12 mouse cellular contexts compared by ENCODE assay signal in the genomic region with DNA sequence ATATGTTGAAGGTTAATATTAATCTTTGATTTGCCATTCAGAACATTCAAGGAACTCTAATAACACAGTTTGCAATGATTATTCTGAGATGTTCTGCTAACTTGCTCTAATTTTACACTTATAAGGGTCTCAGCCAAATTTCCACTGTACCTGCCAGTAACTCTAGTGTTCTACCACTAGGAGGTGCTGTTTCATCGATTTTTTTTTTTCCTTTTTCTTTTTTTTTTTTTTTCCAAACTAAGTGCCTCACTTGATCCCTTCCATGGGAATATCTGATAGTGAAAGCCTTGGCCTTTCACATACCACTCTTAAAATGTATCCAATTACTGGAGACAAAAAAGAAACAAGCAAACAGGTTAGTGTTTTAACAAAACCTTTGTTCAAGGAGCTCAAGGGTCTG. TPM values are rescaled to one million over a fixed set of nuclear protein-coding genes. Genes with fewer than 3 reads are reported as not detected.
DNase-seq lines count a peak whose midpoint lies in the region; ATAC-seq and TF ChIP-seq lines count a peak whose summit lies in the region.
"Had no signal": no experiment of that assay in that cellular context is flagged by ENCODE, and none has a peak within 500 bp of the region (broad histone marks: within the 10 kb centered on the region; RNA-seq: fewer than 3 reads in every experiment).

No protein-coding gene starts in this region.

- TF ChIP-seq EP300 in CH12.LX (IDR thresholded peaks at IDR 0.05; ENCODE audit: low read length) = no peak

- no peak overlapping the region for H3K4me2 ChIP-seq in CH12.LX (ENCODE audit: insufficient read depth, low read depth, poor library complexity, severe bottlenecking)
- H3K4me2 ChIP-seq: forebrain, embryonic 15.5 days; limb, embryonic 15.5 days; stomach, embryonic 15.5 days had no signal

- H3K4me1 ChIP-seq in CH12.LX (ENCODE audit: control insufficient read depth in 1 of 2, insufficient read depth in 2 of 2) = peaks cover 0 to under 1% of the 10 kb centered on the region in 2 experiments; a peak in 1 of 4 replicates
- H3K4me1 ChIP-seq: forebrain, embryonic 15.5 days; midbrain, embryonic 10.5 days; stomach, embryonic 15.5 days had no signal

- H3K27me3 ChIP-seq in CH12.LX (replicated peaks) = no peaks in the 10 kb centered on the region
- H3K27me3 ChIP-seq: forebrain, embryonic 15.5 days; limb, embryonic 15.5 days; stomach, embryonic 15.5 days had no signal

- in situ Hi-C loops in CH12.LX (cut with MboI; ENCODE audit: low pct_ligation_motif_present, low pct_unique_long_range_greater_than_20kb, low sequenced_read_pairs) = loop anchor here (5.0 kb wide), 1 partner anchor 345 kb away; no protein-coding TSS in a partner anchor

- no peak for TF ChIP-seq POLR2A in CH12.LX (IDR thresholded peaks at IDR 0.05; ENCODE audit: low read depth, low read length)

- peak; percentile 77 for TF ChIP-seq RAD21 in CH12.LX (IDR thresholded peaks at IDR 0.05; ENCODE audit: low read depth, low read length)

- no peaks in the 10 kb centered on the region for H3K79me2 ChIP-seq in CH12.LX (replicated peaks; ENCODE audit: control insufficient read depth, extremely low read depth, insufficient read depth, poor library complexity, severe bottlenecking)

- DNase-seq in layer of hippocampus, adult 2 months (ENCODE audit: low spot score in 2 of 2) = no peak
- DNase-seq in layer of hippocampus, postnatal 25 days (ENCODE audit: extremely low spot score in 1 of 2, low spot score in 1 of 2) = no peak
- no peak for DNase-seq in CH12.LX (ENCODE audit: extremely low read depth)
- peak; percentile 7 for DNase-seq in Muller cell, postnatal 12 days (ENCODE audit: inconsistent ontology term)
- peak; percentile 14 for DNase-seq in fibroblast of lung, adult 2 months (ENCODE audit: low read depth)
- DNase-seq in frontal cortex, postnatal 25 days (ENCODE audit: low spot score in 2 of 2) = no peak
- DNase-seq in adrenal gland, postnatal 25 days = no peak

- H3K27ac ChIP-seq in layer of hippocampus, adult 2 months = no peak overlapping the region
- no peak overlapping the region for H3K27ac ChIP-seq in CH12.LX (ENCODE audit: insufficient read depth, low read depth)
- H3K27ac ChIP-seq: forebrain, embryonic 15.5 days; limb, embryonic 15.5 days; midbrain, embryonic 10.5 days; stomach, embryonic 15.5 days had no signal

- no peaks in the 10 kb centered on the region for H3K36me3 ChIP-seq in CH12.LX (replicated peaks in 1 of 2; ENCODE audit: control insufficient read depth in 1 of 2, insufficient read depth in 1 of 2, low read length in 1 of 2)
- H3K36me3 ChIP-seq: forebrain, embryonic 15.5 days; limb, embryonic 15.5 days; midbrain, embryonic 10.5 days; stomach, embryonic 15.5 days had no signal

- no peak overlapping the region for H3K9ac ChIP-seq in CH12.LX (ENCODE audit: insufficient read depth, low read depth)
- H3K9ac ChIP-seq: forebrain, embryonic 15.5 days; limb, embryonic 15.5 days; stomach, embryonic 15.5 days had no signal

- H3K9me3 ChIP-seq in CH12.LX (replicated peaks; ENCODE audit: low read length) = no peaks in the 10 kb centered on the region
- H3K9me3 ChIP-seq: forebrain, embryonic 15.5 days; limb, embryonic 15.5 days; midbrain, embryonic 10.5 days; stomach, embryonic 15.5 days had no signal

- TF ChIP-seq CTCF in layer of hippocampus, adult 2 months (conservative IDR thresholded peaks at IDR 0.05) = peak; percentile 92
- TF ChIP-seq CTCF in CH12.LX (conservative IDR thresholded peaks at IDR 0.05 in 1 of 2, IDR thresholded peaks at IDR 0.05 in 1 of 2; ENCODE audit: low read depth in 2 of 2, low read length in 2 of 2) = peak; percentile 71 to 81

- no peak overlapping the region for H3K4me3 ChIP-seq in layer of hippocampus, adult 2 months
- H3K4me3 ChIP-seq in CH12.LX (replicated peaks in 1 of 3; ENCODE audit: low read depth in 2 of 3, low read length in 2 of 3, poor library complexity in 1 of 3) = no peak overlapping the region
- H3K4me3 ChIP-seq: forebrain, embryonic 15.5 days; limb, embryonic 15.5 days; midbrain, embryonic 10.5 days; stomach, embryonic 15.5 days had no signal

- dilution Hi-C loops in CH12.LX (cut with MboI; ENCODE audit: extremely low pct_ligation_motif_present, extremely low pct_unique_long_range_greater_than_20kb, low sequenced_read_pairs) = no loop called here

- ATAC-seq in erythroblast, adult 5-6 weeks (replicated peaks; ENCODE audit: low FRiP score, poor library complexity, severe bottlenecking) = no peak
- ATAC-seq: forebrain, embryonic 15.5 days had no signal

TF ChIP-seq in CH12.LX, 34 proteins besides CTCF, POLR2A, EP300 and RAD21:
- TF ChIP-seq ETS1 (conservative IDR thresholded peaks at IDR 0.05; ENCODE audit: low read depth, low read length) (no peak), GABPA (IDR thresholded peaks at IDR 0.05; ENCODE audit: insufficient replicate concordance, low read depth, low read length) (no peak), ZNF384 (IDR thresholded peaks at IDR 0.05; ENCODE audit: low read depth, low read length) (peak; percentile 100), MYC (IDR thresholded peaks at IDR 0.05; ENCODE audit: low read depth, low read length) (no peak), SMC3 (IDR thresholded peaks at IDR 0.05; ENCODE audit: low read depth, low read length) (peak; percentile 55)
TF ChIP-seq in CH12.LX: peak in this region for 2.

RNA-seq across cellular contexts. Expression of gene Dis3l, which starts 6.3 kb away (rescaled TPM):
- total RNA-seq in layer of hippocampus, adult 2 months (2021) = 10 to 100 TPM; 27.3 to 29.3 TPM
- 10 to 100 TPM; 27.7 to 31.6 TPM for total RNA-seq in layer of hippocampus, postnatal 25 days (2021)
- total RNA-seq in CH12.LX (2012; rRNA removed) (8.8 and 9.0 TPM in 2 replicates), CH12.LX (2014; rRNA removed) (6.6 and 6.8 TPM in 2 replicates)
- 9.5 and 9.6 TPM in 2 replicates for polyA plus RNA-seq in CH12.LX (2012; ENCODE audit: insufficient read length, low read depth)
- total RNA-seq in adrenal gland, postnatal 25 days (2021) = 20.5 and 22.6 TPM in 2 replicates
- total RNA-seq in erythroblast, adult 5-6 weeks (2015; ENCODE audit: low replicate concordance) = 2.9 and 4.8 TPM in 2 replicates
- total RNA-seq in erythroblast, adult 5-6 weeks (2017; ENCODE audit: low replicate concordance) = 4.9 and 10.8 TPM in 2 replicates

RNA-seq across cellular contexts. Expression of gene Megf11, which starts 38.0 kb away (rescaled TPM):
- 10 to 100 TPM; 14.1 to 18.5 TPM for total RNA-seq in layer of hippocampus, adult 2 months (2021)
- 10 to 100 TPM; 14.0 to 15.6 TPM for total RNA-seq in layer of hippocampus, postnatal 25 days (2021)
- total RNA-seq in CH12.LX (2012; rRNA removed) (0.04 TPM in 2 replicates), CH12.LX (2014; rRNA removed) (not detected in 2 replicates)
- polyA plus RNA-seq in CH12.LX (2012; ENCODE audit: insufficient read length, low read depth) = 0.19 and 0.59 TPM in 2 replicates
- total RNA-seq in adrenal gland, postnatal 25 days (2021) = 0.29 and 0.97 TPM in 2 replicates
- total RNA-seq in erythroblast, adult 5-6 weeks (2015; ENCODE audit: low replicate concordance) = 0.21 TPM in 1 of 2 replicates, not detected in the other
- total RNA-seq in erythroblast, adult 5-6 weeks (2017; ENCODE audit: low replicate concordance) = 0.28 TPM in 1 of 2 replicates, not detected in the other

Comparison
In these comparisons a context has a peak if more than half of its experiments do, and no peak if none do; other contexts are left out.
1. DNase-seq: peak in Muller cell, postnatal 12 days (single experiment) and fibroblast of lung, adult 2 months (single experiment); none in layer of hippocampus, adult 2 months (0 of 2), layer of hippocampus, postnatal 25 days (0 of 2), CH12.LX (single experiment), frontal cortex, postnatal 25 days (0 of 2) and adrenal gland, postnatal 25 days (single experiment).